Mouse (Mus musculus): ENCODE results near the gene Bri3.

- no peak for TF ChIP-seq CTCF (IDR thresholded peaks at IDR 0.05 in 2 of 3, conservative IDR thresholded peaks at IDR 0.05 in 1 of 3; ENCODE audit: control insufficient read depth in 1 of 3, insufficient read depth in 1 of 3, low read depth in 2 of 3, low read length in 3 of 3, poor library complexity in 1 of 3, severe bottlenecking in 1 of 3)
- TF ChIP-seq ZC3H11A (IDR thresholded peaks at IDR 0.05; ENCODE audit: low read depth, low read length) = no peak
- no peak for TF ChIP-seq POLR2A (IDR thresholded peaks at IDR 0.05; ENCODE audit: control insufficient read depth in 1 of 2, insufficient read depth in 1 of 2, low read depth in 1 of 2, low read length in 2 of 2, poor library complexity in 1 of 2)
- TF ChIP-seq MAFK (IDR thresholded peaks at IDR 0.05; ENCODE audit: borderline replicate concordance, low read depth, low read length) = no peak
- TF ChIP-seq SIN3A (IDR thresholded peaks at IDR 0.05; ENCODE audit: low read length) = no peak
- TF ChIP-seq RCOR1 (IDR thresholded peaks at IDR 0.05; ENCODE audit: low read depth, low read length) = no peak
- no peak for TF ChIP-seq POLR2AphosphoS5 (IDR thresholded peaks at IDR 0.05; ENCODE audit: borderline replicate concordance, low read depth, low read length)
- no peak for TF ChIP-seq MEF2A (IDR thresholded peaks at IDR 0.05; ENCODE audit: extremely low read depth, insufficient replicate concordance, low read depth, low read length, poor library complexity, severe bottlenecking)
- no peak for TF ChIP-seq ETS1 (IDR thresholded peaks at IDR 0.05; ENCODE audit: low read depth, low read length)
- no peak for TF ChIP-seq ELF1 (IDR thresholded peaks at IDR 0.05; ENCODE audit: low read depth, low read length)
- no peak for TF ChIP-seq E2F4 (IDR thresholded peaks at IDR 0.05; ENCODE audit: borderline replicate concordance, low read depth, low read length)
Observed at GRCm38 (mm10) chr5:144195567-144195966, 48.7 kb upstream of the Bri3 start.
